Mouse (Mus musculus) ES-Bruce4 (cell line): Measurements from ENCODE around the gene Gatad2b. TPM values are rescaled to one million over a fixed set of nuclear protein-coding genes. Genes with fewer than 3 reads are reported as not detected.
"Not testable (repeated sequence)": the region's sequence is repeated elsewhere in the genome, so short reads cannot be mapped to it uniquely, and the experiment has no call there.

Source experiments
- H3K27ac ChIP-seq: 2 replicates; pipeline ENCODE4 v1.5.1; 2012; ENCODE audit warnings: low read length, inconsistent platforms; ENCODE audit not compliant: insufficient read depth
- H3K27me3 ChIP-seq: 2 replicates; pipeline ENCODE4 v1.6.1; 2012; ENCODE audit warnings: mild to moderate bottlenecking, low read length, inconsistent platforms; ENCODE audit not compliant: control insufficient read depth, poor library complexity, insufficient read depth, severe bottlenecking
- H3K36me3 ChIP-seq: 2 replicates; pipeline ENCODE4 v1.6.1; 2012; ENCODE audit warnings: inconsistent platforms, mild to moderate bottlenecking, low read length, moderate library complexity; ENCODE audit not compliant: control insufficient read depth, poor library complexity, insufficient read depth, severe bottlenecking
- H3K4me1 ChIP-seq: one replicate; pipeline ENCODE4 v1.8.1; 2011; ENCODE audit warnings: low read length; ENCODE audit not compliant: control insufficient read depth, insufficient read depth
- H3K4me3 ChIP-seq: 2 replicates; pipeline ENCODE4 v1.5.1; 2011; ENCODE audit warnings: low read depth, mild to moderate bottlenecking, low read length
- H3K9ac ChIP-seq: 2 replicates; pipeline ENCODE4 v1.6.1; 2012; ENCODE audit warnings: low read depth, mild to moderate bottlenecking, inconsistent platforms; ENCODE audit not compliant: poor library complexity, severe bottlenecking
- H3K9me3 ChIP-seq: replicated peaks from 2 replicates; pipeline ENCODE4 v1.6.1; 2012; ENCODE audit warnings: mild to moderate bottlenecking, low read length, inconsistent platforms; ENCODE audit not compliant: control insufficient read depth, poor library complexity, insufficient read depth, severe bottlenecking
- CTCF ChIP-seq: IDR thresholded peaks from one replicate; pipeline ENCODE4 v1.8.1; 2011; ENCODE audit warnings: low read depth, low read length
- EP300 ChIP-seq: IDR thresholded peaks from 2 replicates; pipeline ENCODE4 v1.6.1; 2011; ENCODE audit warnings: low read depth, low read length; ENCODE audit not compliant: insufficient read depth
- POLR2A ChIP-seq: IDR thresholded peaks from one replicate; pipeline ENCODE4 v1.8.1; 2011; ENCODE audit warnings: low read length; ENCODE audit not compliant: insufficient read depth
- polyA plus RNA-seq: library from polyadenylated mRNA; stranded (reverse); fragments of >200 nt; gene quantifications from 2 replicates; pipeline ENCODE4 v1.2.4, GENCODE M21; 2011; ENCODE audit warnings: low read depth; ENCODE audit not compliant: missing spikeins, insufficient read depth, insufficient read length

Gene Gatad2b
- polyA plus RNA-seq, 1 experiment: 66.1 TPM

GRCm38 (mm10) chr3:90338190-90338589 lies 45.2 kb downstream of the Gatad2b start:
- no peak overlapping the region for H3K9ac ChIP-seq
- no peaks in the 10 kb centered on the region for H3K27me3 ChIP-seq
- H3K4me1 ChIP-seq: no peaks in the 10 kb centered on the region
- H3K4me3 ChIP-seq: no peak overlapping the region
- peaks cover 9% of the 10 kb centered on the region for H3K36me3 ChIP-seq
- H3K9me3 ChIP-seq: no peaks in the 10 kb centered on the region
- no peak overlapping the region for H3K27ac ChIP-seq
- TF ChIP-seq POLR2A (no peak), CTCF (no peak), EP300 (no peak)

GRCm38 (mm10) chr3:90340177-90340576 lies 47.2 kb downstream of the Gatad2b start:
- no peak for TF ChIP-seq EP300
- no peak for TF ChIP-seq CTCF
- no peak for TF ChIP-seq POLR2A
- Histone ChIP-seq H3K9me3 (no peaks in the 10 kb centered on the region), H3K4me1 (no peaks in the 10 kb centered on the region), H3K27ac (no peak overlapping the region), H3K9ac (no peak overlapping the region), H3K4me3 (no peak overlapping the region), H3K36me3 (peaks cover 12% of the 10 kb centered on the region), H3K27me3 (no peaks in the 10 kb centered on the region)

GRCm38 (mm10) chr3:90342853-90343252 lies 49.9 kb downstream of the Gatad2b start:
- not testable (repeated sequence) for H3K27me3 ChIP-seq, H3K4me1 ChIP-seq, H3K4me3 ChIP-seq, H3K27ac ChIP-seq, H3K9ac ChIP-seq, H3K9me3 ChIP-seq
- H3K36me3 ChIP-seq: peaks cover 21% of the 10 kb centered on the region

- Histone ChIP-seq H3K27me3 (no peaks in the 10 kb centered on the region), H3K9ac (no peak overlapping the region), H3K27ac (no peak overlapping the region), H3K4me1 (no peaks in the 10 kb centered on the region), H3K36me3 (peaks cover 51% of the 10 kb centered on the region), H3K9me3 (no peaks in the 10 kb centered on the region), H3K4me3 (no peak overlapping the region)
- TF ChIP-seq POLR2A: no peak
- no peak for TF ChIP-seq CTCF
- TF ChIP-seq EP300: no peak
These were observed 54.9 kb downstream of the Gatad2b start for GRCm38 (mm10) chr3:90347847-90348246.

GRCm38 (mm10) chr3:90357959-90358358 lies 65.0 kb downstream of the Gatad2b start:
- no peak for TF ChIP-seq POLR2A
- TF ChIP-seq CTCF: no peak
- TF ChIP-seq EP300: no peak
- Histone ChIP-seq H3K27ac (no peak overlapping the region), H3K36me3 (peaks cover 56% of the 10 kb centered on the region)

GRCm38 (mm10) chr3:90359230-90359629 lies 66.3 kb downstream of the Gatad2b start:
- no peak overlapping the region for H3K9ac ChIP-seq
- H3K27ac ChIP-seq: no peak overlapping the region
- H3K36me3 ChIP-seq: peaks cover 44% of the 10 kb centered on the region

More at GRCm38 (mm10) chr3:90357959-90358358, 65.0 kb downstream of the Gatad2b start:
- H3K9me3 ChIP-seq: no peaks in the 10 kb centered on the region
- H3K9ac ChIP-seq: no peak overlapping the region
- no peak overlapping the region for H3K4me3 ChIP-seq
- H3K27me3 ChIP-seq: no peaks in the 10 kb centered on the region
- no peaks in the 10 kb centered on the region for H3K4me1 ChIP-seq

More at GRCm38 (mm10) chr3:90359230-90359629, 66.3 kb downstream of the Gatad2b start:
- H3K27me3 ChIP-seq: no peaks in the 10 kb centered on the region
- H3K9me3 ChIP-seq: no peaks in the 10 kb centered on the region
- TF ChIP-seq POLR2A (no peak), EP300 (no peak), CTCF (no peak)
- no peaks in the 10 kb centered on the region for H3K4me1 ChIP-seq
- H3K4me3 ChIP-seq: no peak overlapping the region
